Mouse (Mus musculus) liver, embryonic 14.5 days (tissue): ENCODE data around the gene Sash1.

Experiments
- CTCF ChIP-seq: IDR thresholded peaks from 2 replicates; pipeline ENCODE4 v1.5.1; 2016; ENCODE audit warnings: antibody characterized with exemption, low read depth, control low read depth
- EP300 ChIP-seq: IDR thresholded peaks from 2 replicates; pipeline ENCODE4 v1.6.1; 2016; ENCODE audit warnings: antibody characterized with exemption, low read depth

DNA sequence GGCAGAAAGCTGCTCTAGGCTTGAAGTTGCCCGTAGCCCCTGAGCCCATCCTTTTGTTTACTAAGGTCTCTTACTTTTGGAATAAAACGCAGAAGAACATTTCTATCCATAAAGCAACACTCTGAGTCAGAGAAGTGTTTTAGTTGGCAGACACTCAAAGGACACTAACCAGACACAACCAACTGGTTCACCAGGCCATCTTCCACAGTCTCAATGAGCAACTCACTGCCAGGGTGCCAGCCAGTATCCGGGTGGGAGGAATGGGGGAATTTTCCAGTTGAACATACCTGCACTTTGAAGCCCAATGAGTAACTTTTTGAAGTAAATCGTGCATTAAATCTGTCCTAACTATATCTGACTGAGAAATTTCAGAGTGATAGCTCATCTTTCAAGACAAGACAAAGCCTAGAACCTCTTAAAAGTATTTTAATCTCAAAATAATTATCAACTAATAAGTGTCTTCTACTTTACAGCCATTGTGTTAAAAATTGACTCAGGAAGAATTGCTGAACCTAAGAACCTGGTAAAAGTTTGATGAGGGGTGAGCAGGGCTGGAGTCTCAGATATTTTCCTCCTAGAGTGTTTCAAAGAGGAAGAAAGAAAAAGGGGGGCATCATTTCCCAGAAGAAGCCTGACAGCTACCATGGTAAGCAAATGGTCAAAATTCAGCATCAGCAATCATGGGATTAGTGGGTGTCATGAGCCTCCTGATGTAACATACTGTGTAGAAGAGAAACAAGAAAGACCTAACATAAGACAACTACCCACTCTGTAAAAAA lies 74.4 kb downstream of the Sash1 start:
- TF ChIP-seq CTCF (no peak), EP300 (no peak)
